Mouse (Mus musculus) erythroblast, embryonic 14.5 days (primary cell): ENCODE measurements around the gene Bad.

Source experiments
- GATA1 ChIP-seq: IDR thresholded peaks from 2 replicates; pipeline ENCODE4 v1.6.1; 2012; ENCODE audit warnings: low read length, inconsistent platforms, mixed read lengths
- TAL1 ChIP-seq: IDR thresholded peaks from 3 replicates; pipeline ENCODE4 v1.6.1; 2012; ENCODE audit warnings: low read length, inconsistent platforms, mixed read lengths

DNA sequence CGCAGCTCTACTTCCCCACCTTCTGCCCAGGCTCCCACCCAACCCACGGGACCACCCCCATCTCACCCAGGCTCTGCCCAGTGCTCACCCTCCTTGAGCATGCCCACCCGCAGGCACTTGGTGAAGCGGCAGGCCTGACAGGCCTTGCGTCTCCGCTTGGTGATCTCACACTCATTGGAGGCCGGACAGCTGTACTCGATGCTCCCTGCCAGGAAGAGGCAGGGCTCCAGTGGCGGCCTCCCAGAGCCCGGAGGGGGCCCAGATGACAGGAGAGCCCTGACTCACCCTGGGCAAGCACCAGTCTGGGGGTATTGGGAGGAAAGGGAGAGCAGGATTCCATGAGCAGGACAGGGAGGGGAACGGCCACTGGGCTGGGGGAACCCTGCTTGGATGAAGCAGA lies 27.7 kb upstream of the Bad start:
- TF ChIP-seq GATA1, result no peak
- TF ChIP-seq TAL1, result no peak
